Mouse (Mus musculus): Measurements from ENCODE around the gene Scube2. TPM values are rescaled to one million over a fixed set of nuclear protein-coding genes. Genes with fewer than 3 reads are reported as not detected.

Scube2 gene
- total RNA-seq, 2 experiments from 2014 or later = 3.5 to 4.0 TPM

DNA sequence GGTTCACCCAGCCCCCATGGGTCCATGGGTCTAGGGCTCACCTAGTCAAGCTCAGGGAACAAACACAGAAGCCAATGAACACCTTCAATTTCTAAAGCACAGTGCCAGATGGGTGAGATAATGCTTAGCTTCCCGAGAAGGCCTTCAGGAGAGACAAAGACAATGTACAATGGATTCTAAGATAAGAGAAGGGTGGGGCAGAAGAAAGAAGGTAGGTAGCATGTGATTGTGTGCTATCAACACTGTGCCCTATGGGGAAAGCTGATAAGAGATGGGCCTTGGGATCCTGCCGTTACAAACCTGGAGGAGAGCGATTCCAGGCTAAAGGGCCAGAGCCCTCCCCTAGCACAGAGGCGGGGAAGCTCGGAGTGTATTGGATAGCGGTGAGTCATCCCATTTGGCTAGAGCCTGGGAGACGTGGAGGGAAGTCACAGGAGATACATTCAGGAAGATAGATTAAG, 12.7 kb downstream of the Scube2 start:
- intact Hi-C loops (cut with DNase I) = no loop called here
- no peak for DNase-seq

DNA sequence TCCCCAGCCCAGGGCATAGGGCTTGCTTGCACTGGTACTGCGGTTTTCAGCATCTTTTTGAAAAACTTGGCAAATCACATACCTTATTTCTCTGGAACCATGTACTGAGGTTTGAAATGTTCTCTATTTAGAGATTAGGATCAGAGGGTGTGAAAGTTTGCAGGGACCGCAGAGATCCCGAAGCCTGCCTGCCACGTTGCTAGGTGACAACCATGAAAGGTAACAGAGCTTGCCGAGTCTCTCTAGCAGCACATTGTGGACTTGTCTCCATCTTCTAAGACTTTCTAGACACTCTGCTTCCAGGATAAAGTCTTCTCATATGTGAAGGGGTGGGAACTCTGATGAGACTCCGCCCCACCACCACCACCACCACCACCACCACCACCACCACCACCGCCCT, 13.5 kb downstream of the Scube2 start:
- intact Hi-C loops (cut with DNase I) = no loop called here
- DNase-seq = no peak

DNA sequence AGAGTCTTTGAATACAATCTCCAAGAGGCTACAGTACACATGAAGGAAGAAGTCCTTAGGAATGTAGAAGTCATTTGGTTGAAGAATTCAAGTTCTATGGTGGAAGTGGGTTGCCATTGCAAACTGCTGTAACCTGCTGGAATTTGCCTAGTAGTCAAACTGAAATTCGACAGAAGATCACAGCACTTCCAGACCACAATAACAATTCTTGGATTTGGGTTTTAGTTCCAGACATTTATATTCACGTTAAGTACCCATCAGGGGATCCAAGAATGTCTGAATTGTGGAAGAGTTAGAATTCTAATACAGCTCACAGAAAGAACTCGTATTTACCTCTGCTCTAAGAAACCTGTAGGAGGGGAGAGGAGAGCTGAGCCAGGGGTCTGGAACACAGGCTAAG, 14.9 kb downstream of the Scube2 start:
- intact Hi-C loops (cut with DNase I) = no loop called here
- DNase-seq = no peak

DNA sequence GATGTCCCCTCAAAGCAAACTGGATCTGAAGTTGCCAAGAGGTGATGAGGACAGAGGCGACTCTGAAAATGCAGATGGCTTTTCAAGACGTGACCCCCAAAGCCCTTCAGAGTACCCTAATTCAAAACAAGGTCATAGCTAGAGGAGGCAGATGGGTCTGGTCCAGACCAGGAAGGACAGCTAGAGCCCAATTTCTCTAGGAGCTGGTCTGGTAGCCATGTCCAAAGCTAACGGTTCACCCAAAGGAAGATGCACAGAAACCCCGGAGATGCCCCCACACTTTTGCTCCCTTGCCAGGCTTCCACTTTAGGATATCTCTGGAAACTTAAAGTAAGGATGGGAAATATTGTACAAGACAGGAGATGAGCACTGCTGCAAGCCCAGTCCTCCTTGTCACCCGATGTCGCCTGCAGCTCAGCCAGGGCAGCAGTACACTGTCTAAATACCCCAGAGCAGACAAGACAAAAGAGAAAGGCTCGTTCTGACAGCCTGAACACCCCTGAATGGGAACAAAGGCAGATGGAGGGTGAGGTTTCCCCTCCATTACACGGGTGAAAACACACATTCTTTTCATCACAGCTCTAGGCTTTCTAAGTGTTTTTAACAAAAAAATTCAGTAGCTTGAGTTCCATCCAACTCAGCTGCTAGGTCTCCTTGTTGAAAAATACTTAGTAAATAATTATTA, 15.6 kb downstream of the Scube2 start:
- intact Hi-C loops (cut with DNase I) = no loop called here
- DNase-seq = no peak

DNA sequence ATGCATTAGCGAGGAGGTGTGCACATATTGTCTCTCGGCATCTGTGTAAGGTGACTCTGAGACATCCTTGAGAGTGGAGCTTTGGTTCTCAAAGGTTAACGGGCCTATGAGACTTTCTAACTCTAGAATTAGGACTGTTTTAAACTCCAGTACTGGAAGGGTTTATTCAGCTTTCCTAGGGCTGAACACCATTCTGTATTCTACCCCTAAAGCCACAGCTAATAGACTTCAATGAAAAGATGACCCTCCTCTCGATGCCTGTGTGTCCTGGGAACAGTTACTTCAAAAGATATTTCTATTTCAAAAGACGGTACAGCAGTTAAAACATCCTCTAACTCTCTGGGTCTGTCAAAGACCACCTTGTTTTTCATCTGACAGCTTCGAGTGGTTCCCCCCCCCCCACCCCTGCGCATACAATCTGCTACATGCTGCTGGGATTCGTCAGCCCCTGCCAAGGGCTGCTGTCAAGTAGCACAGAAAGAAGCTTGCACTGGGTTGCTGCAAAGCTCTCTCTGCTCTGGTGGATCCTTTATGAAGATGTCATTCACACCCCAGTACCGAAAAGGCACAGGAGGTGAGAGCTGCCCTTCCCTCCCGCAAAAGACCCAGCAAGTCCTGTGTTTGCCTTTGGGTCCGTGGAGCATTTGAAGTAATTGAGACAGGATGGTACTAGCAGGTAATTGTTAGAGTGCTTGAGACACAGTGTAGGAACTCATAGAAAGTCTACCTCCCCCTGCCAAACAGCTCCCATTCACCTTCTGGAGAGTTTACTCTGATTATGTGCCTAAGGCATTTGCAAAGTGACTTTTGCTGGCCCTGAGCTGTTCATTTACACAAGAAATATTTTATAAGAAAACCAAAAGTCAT, 16.4 kb downstream of the Scube2 start:
- intact Hi-C loops (cut with DNase I) = no loop called here

DNA sequence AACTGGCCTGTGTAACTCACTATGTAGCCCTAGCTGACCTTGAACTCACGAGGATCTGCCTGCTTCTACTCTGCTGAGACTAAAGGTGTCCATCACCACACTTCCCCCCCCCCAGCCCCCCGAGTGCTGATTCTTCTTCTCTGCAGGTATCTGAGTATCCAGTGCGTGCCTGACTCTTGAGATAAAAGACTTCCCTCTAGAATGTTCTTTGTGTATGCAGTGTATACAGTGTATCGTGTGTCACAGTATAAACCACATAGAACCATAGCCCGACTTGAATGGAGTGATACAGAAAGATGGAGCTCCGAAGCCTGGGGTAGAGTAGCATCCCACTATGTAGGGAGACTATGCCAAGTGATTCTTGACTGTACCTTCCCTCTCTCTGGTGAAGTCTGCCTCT, 21.4 kb downstream of the Scube2 start:
- no peak for DNase-seq
- intact Hi-C loops (cut with DNase I) = no loop called here

More for the DNA sequence above, 16.4 kb downstream of the Scube2 start:
- no peak for DNase-seq

DNA sequence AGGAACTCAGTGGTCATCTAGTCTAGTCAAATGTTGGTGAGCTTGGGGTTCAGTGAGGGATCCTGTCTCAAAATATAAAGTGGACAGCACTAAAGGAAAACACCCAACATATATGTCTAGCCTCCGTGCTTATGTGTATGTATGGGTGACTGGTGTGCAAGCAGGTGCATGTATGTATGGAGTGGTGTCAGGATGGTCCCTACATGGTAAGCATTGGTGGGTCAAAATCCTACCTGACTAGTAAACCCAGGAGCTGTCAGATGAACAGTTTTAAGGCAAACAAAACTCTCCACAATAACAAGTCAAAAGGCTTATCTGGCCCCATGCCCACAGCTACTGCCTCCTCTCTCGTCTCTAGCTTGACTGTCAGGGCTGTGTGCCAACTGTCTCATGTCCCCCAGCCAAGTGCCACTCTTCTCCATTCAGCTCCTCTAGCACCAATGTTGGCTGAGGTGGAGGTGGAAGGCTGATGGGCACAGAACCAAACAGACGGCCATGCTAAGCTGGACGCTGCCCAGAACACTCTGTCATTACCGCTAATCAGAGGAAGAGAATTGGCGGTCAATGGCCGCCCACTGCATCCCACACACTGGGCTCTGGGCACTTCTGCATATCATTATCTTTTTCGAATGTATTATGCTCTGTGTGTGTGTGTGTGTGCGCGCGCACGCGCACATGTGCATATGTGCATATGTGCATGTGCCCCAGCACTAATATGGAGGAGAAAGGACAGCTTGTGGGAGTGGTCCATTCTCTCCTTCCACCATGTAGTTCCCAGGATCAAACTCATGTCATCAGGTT, 23.7 kb downstream of the Scube2 start:
- intact Hi-C loops (cut with DNase I) = no loop called here
- no peak for DNase-seq

DNA sequence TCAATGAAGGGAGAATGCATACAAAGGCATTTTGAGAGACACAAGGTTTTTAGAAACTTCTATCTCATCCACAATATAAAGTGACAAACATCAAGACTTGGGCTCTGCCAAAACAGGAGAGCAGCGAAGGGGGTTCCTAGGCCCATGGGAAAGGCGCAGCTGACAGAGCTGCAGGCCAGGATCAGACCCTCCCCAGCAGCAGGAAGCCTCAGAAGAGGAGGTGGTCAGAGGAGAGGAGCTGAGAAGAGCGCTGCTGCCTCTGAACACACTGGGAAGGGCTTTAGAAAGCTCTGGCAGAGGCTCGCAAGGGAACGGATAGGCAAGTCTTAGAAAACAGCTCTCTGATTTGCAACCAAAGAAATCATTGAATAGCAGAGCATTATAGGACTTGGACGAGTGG, 24.4 kb downstream of the Scube2 start:
- no peak for DNase-seq
- intact Hi-C loops (cut with DNase I) = no loop called here

DNA sequence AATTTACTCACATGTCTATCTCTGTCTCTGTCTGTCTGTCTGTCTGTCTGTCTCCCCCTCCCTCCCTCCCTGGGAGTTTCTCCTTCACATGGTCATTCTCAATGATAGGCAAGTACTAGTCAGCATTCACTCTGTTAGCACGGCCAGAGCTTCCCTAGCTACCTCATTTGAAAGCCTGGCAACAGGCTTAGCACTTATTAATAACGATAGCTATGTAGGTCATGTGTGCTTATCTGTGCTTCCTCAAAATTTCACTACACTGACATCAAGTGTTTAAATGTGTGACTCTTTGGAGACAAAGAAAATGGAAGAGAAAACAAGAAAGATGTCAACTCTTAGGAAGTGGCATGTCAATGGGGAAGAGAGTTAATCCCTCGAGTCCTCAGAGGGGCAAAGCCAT, 26.9 kb downstream of the Scube2 start:
- intact Hi-C loops (cut with DNase I) = no loop called here
- DNase-seq = no peak

DNA sequence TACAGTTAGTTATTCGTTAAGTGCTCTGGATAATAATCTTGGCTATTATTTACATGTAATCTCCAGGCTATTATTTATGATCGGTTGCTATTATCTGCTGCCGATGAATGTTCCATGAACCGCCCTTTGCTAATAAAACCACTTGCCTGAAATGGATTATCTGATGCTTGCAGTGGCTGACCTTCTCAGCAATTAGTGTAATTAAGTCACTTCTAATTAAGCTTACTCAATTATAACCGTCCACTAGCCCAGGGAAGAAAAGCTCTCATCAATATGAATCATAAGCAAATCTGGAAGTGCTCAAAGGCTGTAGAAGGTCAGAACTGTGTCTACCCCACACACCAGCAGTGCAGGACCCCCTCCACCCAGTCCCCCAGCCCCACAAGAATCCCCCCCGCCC, 27.8 kb downstream of the Scube2 start:
- intact Hi-C loops (cut with DNase I) = no loop called here
- DNase-seq = no peak

DNA sequence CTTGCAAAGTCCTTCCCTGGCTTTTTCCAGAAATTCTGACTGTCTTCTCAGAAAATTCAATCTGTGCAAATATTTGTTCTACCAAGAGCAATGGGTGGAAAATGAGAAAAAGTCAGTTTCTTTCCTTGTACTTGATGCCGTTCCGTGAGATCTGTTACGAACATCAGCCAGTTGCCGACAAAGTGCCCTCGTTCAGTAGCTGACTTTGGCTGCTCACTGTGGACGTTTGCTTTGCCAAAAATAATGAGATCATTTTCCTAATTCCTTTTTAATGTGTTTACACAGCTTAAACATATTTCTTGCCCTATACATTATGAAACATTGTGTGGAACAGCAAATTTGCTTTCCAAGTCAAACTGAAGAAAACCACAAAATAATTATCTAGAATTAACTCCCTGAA, 30.6 kb downstream of the Scube2 start:
- no peak for DNase-seq
- intact Hi-C loops (cut with DNase I) = no loop called here

DNA sequence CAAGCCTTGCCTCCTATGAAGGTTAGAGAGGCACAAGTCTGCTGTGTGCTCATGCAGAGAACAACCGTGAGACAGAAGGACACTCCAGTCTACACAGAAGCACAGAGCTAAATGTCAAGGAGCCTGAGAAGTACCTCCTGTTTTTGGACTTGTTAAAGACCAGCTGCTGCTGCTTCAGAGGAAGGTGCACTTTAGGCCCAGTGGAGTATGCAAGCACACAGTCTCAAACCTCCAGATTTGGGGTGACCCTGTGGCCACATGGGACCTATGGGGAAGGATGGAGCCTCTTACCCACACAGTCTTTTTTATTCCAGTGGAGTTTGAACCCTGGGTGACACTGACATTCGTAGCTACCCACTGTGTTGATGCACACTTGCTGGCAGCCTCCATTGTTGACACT, 34.1 kb downstream of the Scube2 start:
- intact Hi-C loops (cut with DNase I) = no loop called here
- no peak for DNase-seq

DNA sequence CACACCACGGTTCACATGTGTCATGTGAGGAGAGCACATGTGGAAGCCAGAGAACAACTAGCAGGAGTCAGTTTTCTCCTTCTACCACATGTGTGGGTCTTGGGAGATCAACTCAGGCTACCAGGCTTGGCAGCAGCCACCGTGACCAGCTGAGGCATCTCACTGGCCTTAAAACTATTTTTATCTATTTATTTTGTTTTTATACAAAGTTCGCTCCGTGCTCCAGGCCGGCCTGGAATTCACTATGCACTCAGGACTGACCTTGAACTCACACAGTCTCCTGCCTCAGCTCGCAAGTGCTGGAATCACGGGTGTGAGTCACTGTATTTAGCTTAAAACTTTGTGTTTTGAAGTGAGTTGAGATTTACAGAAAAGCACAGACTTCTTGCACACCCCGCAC, 38.6 kb downstream of the Scube2 start:
- DNase-seq = no peak
- intact Hi-C loops (cut with DNase I) = no loop called here

DNA sequence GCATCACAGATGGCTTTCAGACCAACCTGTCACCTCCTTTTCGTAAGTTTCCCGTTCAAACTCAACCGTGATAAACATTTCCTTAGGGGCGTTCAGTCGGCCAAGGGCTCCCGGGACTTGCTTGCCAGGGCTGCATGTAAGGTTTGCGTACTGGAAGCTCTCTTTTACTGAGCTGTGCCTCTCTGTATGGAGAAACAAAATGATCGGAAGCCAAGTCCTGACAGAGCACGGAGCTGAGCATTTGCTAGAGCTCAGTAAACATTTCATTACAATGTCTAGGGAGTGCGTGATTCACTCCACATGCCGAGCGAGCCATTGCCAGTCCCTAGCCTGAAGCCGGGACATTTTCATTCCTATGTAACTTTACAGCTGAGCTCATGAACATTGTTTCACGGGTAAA, 40.2 kb downstream of the Scube2 start:
- no peak for DNase-seq

DNA sequence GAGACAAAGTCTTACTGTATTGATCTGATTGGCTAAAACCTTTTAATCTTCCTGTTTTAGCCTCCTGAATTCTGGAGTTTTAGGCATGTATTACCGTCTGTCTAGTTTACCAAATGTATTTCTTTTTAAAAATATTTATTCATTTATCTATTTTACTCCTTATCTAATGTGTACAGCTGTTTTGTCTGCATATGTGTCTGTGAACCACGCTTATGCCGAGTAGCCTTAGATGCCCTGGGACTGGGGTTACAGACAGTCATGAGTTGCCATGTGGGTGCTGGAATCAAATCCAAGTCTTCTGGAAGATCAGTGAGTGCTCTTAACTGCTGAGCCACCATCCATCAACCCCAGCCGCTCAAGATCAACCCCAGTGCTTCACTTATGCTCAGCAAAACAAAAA, 46.9 kb downstream of the Scube2 start:
- DNase-seq = no peak
- intact Hi-C loops (cut with DNase I) = no loop called here

More for the DNA sequence above, 40.2 kb downstream of the Scube2 start:
- intact Hi-C loops (cut with DNase I) = no loop called here

DNA sequence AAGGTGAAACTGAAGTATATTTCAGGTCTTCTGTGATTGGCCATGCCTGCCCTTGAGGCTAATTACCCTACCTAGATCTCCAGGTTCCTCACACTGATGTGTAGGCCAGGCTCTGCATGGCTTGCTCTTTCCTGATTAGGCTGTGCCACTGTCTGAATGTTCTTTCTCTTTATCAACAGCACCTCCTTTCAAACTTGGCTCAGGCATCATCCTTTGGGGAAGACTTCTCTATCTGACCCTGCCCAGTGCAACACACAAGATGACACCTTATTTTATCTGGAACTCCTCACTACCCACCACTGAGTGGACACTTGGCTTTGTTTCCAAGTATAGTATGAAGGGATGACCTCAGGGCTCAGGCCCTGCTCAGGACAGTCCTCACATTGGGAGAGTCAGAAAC, 47.5 kb downstream of the Scube2 start:
- DNase-seq = no peak
- intact Hi-C loops (cut with DNase I) = no loop called here

DNA sequence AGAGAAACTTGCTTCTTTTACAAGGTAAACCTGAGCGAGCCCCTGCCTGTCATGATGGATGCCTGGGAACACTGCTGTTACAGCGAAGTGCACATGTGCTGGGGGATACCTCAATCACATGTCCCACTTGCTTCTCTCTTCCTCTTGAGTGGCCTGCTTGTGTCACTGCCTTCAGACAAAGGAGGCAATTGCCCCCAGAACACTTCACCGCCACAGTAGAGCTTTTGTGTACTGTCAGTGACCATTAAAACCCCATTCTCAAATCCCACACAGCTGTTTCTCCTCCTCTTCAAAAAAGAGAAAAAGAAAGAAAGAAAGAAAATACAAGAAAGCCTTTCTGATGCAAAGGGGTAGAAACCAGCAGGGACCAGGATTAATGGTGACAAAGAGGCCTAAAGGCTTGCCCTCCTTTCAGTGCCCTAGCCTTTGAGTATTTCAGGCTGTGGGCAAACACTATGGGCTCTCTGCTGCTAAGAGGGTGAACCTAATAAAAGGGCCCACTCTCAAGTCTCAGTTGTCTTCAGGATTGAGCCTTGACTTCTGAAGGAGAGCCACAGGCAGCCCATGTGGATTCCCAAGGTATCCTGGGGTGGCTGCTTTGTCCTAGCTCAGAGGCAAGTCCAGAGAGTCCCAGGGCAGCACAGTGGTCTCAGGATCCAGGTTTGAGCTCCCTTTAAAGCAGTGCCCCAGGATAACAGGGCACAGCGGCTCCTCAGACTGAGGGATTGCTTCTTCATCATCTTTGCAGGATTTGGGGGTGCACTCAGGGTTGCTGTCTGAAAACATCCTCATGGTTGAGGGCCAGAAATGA, 51.9 kb downstream of the Scube2 start:
- intact Hi-C loops (cut with DNase I) = no loop called here

DNA sequence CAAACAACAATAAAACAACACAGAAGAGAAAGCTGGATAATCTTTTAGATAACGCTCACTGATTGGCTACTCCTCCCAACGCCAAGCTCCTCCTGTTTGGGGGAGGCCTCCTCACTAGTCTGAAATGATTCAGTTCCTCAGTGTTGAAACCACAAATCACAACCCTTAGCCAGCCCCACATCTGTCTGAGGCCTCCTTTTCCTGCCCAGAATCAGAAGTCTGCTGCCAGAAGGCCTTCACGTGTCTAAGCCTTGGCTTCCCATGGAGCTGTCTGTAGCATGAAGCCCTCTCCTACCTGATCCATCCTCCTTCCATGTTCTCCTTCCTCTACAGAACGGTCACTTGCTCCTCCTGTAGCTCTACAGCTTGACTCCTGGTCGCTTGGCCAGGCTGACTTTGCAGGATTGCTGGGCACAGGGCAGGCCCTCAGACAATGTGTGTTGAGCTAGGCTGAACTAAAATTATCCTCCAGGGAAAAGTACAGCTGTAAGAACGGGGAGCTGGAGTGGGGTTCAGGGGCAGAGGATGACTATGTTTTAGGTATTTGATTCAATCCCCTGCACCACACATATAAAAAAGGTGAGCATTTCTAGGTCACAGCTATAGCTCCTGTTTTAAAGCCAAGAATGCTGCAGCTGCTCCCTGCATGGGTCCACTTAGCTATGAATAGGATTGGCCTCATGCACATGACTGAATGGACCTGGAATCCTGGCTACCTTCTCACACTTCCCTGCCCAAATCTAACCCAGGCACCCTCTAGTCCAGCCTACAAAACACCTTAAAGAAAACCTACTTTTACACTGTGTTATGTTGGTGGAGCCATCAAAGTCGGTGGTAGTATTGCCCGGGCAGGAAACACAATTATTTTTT, 57.6 kb downstream of the Scube2 start:
- DNase-seq = no peak
- intact Hi-C loops (cut with DNase I) = no loop called here

More for the DNA sequence above, 51.9 kb downstream of the Scube2 start:
- no peak for DNase-seq

DNA sequence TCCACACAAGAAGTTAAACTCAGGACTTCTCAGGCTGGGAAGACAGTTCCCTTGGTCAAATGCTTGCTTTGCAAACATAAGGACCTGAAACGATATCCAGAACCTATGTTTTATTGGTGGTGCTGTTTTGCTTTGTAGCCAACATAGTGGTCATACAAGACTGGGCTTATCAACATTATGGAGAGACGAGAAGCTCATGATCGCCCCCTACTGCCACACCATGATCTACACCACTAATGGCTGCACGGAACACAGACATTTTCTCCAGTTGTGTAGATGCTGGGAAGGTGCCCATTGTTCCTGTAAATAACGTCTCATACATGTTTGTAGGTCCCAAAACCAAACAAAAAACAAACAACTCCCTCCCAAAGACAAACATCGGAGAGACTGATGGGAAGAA, 60.6 kb downstream of the Scube2 start:
- intact Hi-C loops (cut with DNase I) = no loop called here

More for the DNA sequence above, 60.6 kb downstream of the Scube2 start:
- no peak for DNase-seq

All from gastrocnemius, postnatal 36 days (tissue).